Mouse (Mus musculus): ENCODE measurements around the gene Cpm. TPM values are rescaled to one million over a fixed set of nuclear protein-coding genes. Genes with fewer than 3 reads are reported as not detected.
"Not testable (repeated sequence)": the region's sequence is repeated elsewhere in the genome, so short reads cannot be mapped to it uniquely, and the experiment has no call there.

Gene Cpm
- total and polyA plus RNA-seq, 3 experiments: 0.27 TPM; not detected in 2

DNA sequence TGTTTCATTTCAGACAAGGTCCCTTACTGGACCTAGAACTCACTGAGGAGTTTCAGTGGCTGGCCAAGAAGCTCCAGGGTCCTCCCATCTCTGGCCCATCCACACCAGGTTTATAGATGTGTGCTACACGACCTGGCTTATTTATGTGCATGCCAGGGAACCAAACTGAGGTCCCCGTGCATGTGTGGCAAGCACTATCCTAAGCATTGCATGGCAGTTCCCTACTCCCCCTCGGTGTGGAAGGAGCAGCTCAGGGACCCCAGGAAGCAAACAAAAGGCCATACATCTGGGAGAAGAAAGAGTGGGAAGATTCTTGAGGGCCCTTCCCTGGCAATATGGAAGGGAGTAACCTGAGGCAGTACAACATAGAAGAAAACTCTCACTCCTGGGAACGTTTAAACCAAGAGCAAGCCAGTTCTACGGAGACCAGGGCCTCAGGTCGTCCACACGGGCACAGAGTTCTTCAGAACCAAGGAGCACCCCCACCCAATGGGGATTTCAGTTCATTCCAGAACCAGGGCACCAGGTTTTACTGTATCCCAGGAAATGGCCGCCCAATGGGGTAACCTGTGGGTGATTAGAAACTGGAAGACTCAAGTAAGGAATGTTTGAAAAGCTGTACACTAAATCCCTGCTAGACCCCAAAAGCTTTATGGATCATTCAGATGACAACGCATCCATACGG is 30.9 kb upstream of the Cpm start:
- Histone ChIP-seq H3K27me3 (ENCODE audit: insufficient read depth, low read length) (peaks cover 3% of the 10 kb centered on the region; the same call in 1 of the 2 replicates), H3K9me3 (replicated peaks) (no peaks in the 10 kb centered on the region), H3K36me3 (replicated peaks) (no peaks in the 10 kb centered on the region), H3K4me1 (ENCODE audit: insufficient read depth, low read depth, low read length) (no peaks in the 10 kb centered on the region), H3K4me3 (ENCODE audit: low read depth, low read length) (no peak overlapping the region)
- no peak for ATAC-seq (ENCODE audit: extremely low read depth, insufficient number of reproducible peaks, low FRiP score, poor library complexity, severe bottlenecking)
- no peak for DNase-seq (ENCODE audit: low spot score)
- no peak for TF ChIP-seq TAL1 (conservative IDR thresholded peaks at IDR 0.05; ENCODE audit: low read depth, low read length)
- TF ChIP-seq POLR2AphosphoS5 (IDR thresholded peaks at IDR 0.05; ENCODE audit: insufficient replicate concordance, low read depth, low read length): no peak
- TF ChIP-seq GATA1 (IDR thresholded peaks at IDR 0.05; ENCODE audit: borderline replicate concordance, low read length): no peak
- no peak for TF ChIP-seq CTCF (IDR thresholded peaks at IDR 0.05; ENCODE audit: low read depth, low read length)
- no peak for TF ChIP-seq GATA2 (IDR thresholded peaks at IDR 0.05; ENCODE audit: borderline replicate concordance, low read depth, low read length)

DNA sequence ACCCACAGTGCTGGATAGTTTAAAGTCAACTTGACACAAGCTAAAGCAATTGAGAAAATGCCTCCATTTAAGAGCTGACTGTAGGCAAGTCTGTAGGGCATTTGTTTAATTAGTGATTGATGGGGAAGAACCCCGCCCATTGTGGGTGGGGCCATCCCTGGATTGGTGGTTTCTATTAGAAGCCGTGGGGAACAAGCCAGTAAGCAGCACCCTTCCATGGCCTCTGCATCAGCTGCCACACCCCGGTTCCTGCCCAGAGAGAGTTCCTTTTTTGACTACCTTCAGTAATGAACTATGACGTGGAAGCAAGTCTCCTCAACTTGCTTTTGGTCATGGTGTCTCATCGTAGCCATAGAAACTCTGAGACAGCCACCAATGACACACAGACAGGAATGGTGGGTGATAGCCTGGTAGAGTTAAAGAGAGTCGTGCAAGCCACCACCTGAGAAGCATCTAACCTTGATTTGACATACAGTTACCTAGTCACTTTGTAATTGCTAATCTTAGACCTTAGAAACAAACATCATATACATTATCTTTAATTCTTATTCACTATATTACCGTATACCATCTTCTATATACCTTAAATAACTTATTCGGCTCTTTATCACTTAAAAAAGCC is 30.2 kb upstream of the Cpm start:
- not testable (repeated sequence) for H3K9me3 ChIP-seq (replicated peaks); H3K4me3 ChIP-seq (ENCODE audit: low read depth, low read length); DNase-seq (ENCODE audit: low spot score); H3K4me1 ChIP-seq (ENCODE audit: insufficient read depth, low read depth, low read length); H3K36me3 ChIP-seq (replicated peaks); H3K27me3 ChIP-seq (ENCODE audit: insufficient read depth, low read length); ATAC-seq (ENCODE audit: extremely low read depth, insufficient number of reproducible peaks, low FRiP score, poor library complexity, severe bottlenecking)

DNA sequence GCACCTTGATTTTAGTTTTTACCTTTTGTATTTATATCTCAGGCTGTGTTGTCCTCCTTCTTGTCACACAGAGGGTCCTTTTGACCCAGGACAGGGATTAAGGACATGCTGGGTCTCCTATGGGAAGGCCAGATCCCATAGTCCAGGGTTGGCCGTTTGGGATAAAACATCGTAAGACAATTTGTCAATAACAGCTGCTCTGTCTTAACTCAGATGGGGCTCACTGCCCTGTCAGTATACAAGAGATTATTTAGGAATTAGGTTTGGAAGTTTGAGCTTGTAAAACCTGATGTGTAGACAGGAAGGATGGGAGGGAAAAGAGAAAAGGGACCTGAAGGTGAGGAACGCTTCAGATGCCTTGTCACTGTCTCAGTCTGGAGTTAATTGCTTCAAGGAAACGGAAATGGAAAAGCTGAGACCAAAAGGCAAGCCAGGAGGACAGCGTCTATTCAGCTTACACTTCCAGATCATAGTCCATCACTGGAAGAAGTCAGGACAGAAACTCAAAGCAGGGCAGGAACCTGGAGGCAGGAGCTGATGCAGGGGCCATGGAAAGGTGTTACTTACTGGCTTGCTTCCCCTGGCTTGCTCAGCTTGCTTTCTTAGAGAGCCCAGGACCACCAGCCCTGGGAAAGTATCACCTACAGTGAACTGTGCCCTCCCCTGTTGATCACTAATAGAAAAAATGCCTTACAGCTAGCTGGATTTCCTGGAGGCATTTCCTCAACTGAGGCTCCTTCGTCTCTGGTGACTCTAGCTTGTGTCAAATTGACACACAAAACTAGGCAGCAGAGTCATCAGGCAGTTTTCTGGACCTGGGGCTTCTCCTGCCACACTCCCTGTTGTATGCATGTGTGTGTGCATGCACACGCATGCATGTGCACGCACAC is 27.9 kb upstream of the Cpm start:
- Histone ChIP-seq H3K27me3 (ENCODE audit: insufficient read depth, low read length) (no peaks in the 10 kb centered on the region), H3K4me1 (ENCODE audit: insufficient read depth, low read depth, low read length) (no peaks in the 10 kb centered on the region), H3K36me3 (replicated peaks) (no peaks in the 10 kb centered on the region), H3K9me3 (replicated peaks) (no peaks in the 10 kb centered on the region), H3K4me3 (ENCODE audit: low read depth, low read length) (no peak overlapping the region)
- TF ChIP-seq GATA2 (IDR thresholded peaks at IDR 0.05; ENCODE audit: borderline replicate concordance, low read depth, low read length): no peak
- TF ChIP-seq CTCF (IDR thresholded peaks at IDR 0.05; ENCODE audit: low read depth, low read length): no peak
- no peak for TF ChIP-seq TAL1 (conservative IDR thresholded peaks at IDR 0.05; ENCODE audit: low read depth, low read length)
- no peak for TF ChIP-seq POLR2AphosphoS5 (IDR thresholded peaks at IDR 0.05; ENCODE audit: insufficient replicate concordance, low read depth, low read length)
- no peak for TF ChIP-seq GATA1 (IDR thresholded peaks at IDR 0.05; ENCODE audit: borderline replicate concordance, low read length)
- DNase-seq (ENCODE audit: low spot score) (no peak), ATAC-seq (ENCODE audit: extremely low read depth, insufficient number of reproducible peaks, low FRiP score, poor library complexity, severe bottlenecking) (no peak)

DNA sequence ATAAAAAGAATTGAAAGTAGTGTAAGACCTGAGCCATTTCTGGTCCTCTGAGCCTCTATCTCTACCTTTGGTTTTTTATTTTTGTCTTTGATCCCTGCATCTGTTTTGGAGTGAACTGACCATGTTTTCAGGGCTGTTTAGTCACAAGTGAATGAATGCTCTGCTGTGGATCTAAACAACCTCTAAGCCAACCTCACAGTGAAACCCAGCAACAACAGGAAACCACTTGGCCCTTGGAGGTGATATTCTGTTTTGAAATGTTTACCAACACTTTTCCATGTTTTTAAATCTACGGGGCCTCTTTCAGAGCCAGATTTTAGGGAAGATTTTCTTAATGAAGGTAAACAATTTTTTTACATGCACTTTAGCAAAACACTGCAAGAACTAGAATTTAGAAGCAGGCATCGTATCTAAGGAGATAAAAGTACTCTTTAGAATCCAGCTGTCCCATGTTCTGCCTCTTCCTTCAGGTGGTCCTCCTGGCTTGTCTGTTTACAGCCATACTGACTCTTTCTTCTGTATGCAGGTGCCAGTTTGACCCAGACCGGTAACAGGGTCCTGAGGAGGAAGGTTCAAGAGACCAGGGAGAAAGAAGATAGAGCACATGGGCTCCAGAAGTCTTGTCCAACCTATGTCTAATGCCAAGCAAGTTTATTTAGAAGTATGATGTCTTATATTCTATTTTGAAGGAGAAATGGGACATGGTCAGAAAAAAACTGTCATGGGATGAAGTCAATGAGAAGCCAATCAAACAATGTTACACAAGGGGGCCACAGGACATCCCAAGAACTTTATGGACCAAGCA is 26.8 kb upstream of the Cpm start:
- no peak overlapping the region for H3K4me3 ChIP-seq (ENCODE audit: low read depth, low read length)
- H3K9me3 ChIP-seq (replicated peaks): no peaks in the 10 kb centered on the region
- ATAC-seq (ENCODE audit: extremely low read depth, insufficient number of reproducible peaks, low FRiP score, poor library complexity, severe bottlenecking): no peak
- no peak for DNase-seq (ENCODE audit: low spot score)
- no peaks in the 10 kb centered on the region for H3K4me1 ChIP-seq (ENCODE audit: insufficient read depth, low read depth, low read length)
- H3K36me3 ChIP-seq (replicated peaks): no peaks in the 10 kb centered on the region
- TF ChIP-seq POLR2AphosphoS5 (IDR thresholded peaks at IDR 0.05; ENCODE audit: insufficient replicate concordance, low read depth, low read length) (no peak), CTCF (IDR thresholded peaks at IDR 0.05; ENCODE audit: low read depth, low read length) (no peak), GATA2 (IDR thresholded peaks at IDR 0.05; ENCODE audit: borderline replicate concordance, low read depth, low read length) (no peak), TAL1 (conservative IDR thresholded peaks at IDR 0.05; ENCODE audit: low read depth, low read length) (no peak), GATA1 (IDR thresholded peaks at IDR 0.05; ENCODE audit: borderline replicate concordance, low read length) (no peak)
- H3K27me3 ChIP-seq (ENCODE audit: insufficient read depth, low read length): peaks cover 4% of the 10 kb centered on the region; the same call in 1 of the 2 replicates

DNA sequence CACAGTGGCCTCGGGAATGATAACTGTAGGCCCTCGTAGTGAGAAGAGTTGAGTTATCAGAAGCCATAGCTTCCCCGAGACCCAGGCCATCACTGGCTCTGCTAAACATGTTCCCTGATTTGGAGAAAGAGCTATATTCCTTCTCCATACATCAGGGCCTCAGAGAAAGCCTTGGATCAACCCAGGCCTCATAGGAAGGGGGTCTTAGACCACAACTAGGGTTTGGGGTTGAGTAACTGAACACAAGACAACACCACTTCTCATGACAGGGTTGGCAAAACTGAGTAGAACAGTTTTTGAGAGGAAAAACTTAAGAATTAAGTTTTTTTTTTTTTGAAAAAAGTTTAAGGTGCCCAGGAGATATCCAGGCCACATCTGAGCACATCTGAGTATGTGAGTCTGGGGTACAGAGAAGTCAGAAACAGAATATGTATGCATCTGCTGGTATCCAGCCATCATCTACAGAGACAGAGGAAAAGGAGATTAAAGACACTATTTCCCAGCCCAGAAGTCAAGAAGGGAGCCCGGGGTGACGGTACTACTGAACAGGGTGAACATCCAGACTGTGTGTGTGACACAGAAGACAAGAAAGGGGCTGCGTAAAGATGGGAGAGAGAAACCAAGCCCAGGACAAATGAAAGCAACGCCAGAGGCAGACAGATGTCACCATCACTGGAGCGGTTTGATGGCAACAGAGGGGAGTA is 26.0 kb upstream of the Cpm start:
- no peaks in the 10 kb centered on the region for H3K36me3 ChIP-seq (replicated peaks)
- no peak for TF ChIP-seq GATA1 (IDR thresholded peaks at IDR 0.05; ENCODE audit: borderline replicate concordance, low read length)
- TF ChIP-seq POLR2AphosphoS5 (IDR thresholded peaks at IDR 0.05; ENCODE audit: insufficient replicate concordance, low read depth, low read length): no peak
- TF ChIP-seq GATA2 (IDR thresholded peaks at IDR 0.05; ENCODE audit: borderline replicate concordance, low read depth, low read length): no peak
- TF ChIP-seq CTCF (IDR thresholded peaks at IDR 0.05; ENCODE audit: low read depth, low read length): no peak
- no peak for TF ChIP-seq TAL1 (conservative IDR thresholded peaks at IDR 0.05; ENCODE audit: low read depth, low read length)
- no peaks in the 10 kb centered on the region for H3K9me3 ChIP-seq (replicated peaks)
- H3K4me1 ChIP-seq (ENCODE audit: insufficient read depth, low read depth, low read length): no peaks in the 10 kb centered on the region
- DNase-seq (ENCODE audit: low spot score) (no peak), ATAC-seq (ENCODE audit: extremely low read depth, insufficient number of reproducible peaks, low FRiP score, poor library complexity, severe bottlenecking) (no peak)
- H3K4me3 ChIP-seq (ENCODE audit: low read depth, low read length): no peak overlapping the region
- H3K27me3 ChIP-seq (ENCODE audit: insufficient read depth, low read length): peaks cover 4% of the 10 kb centered on the region; the same call in 1 of the 2 replicates
